Mouse (Mus musculus): ENCODE data around the gene Rab33b.

GRCm38 (mm10) chr3:51525186-51525785 lies 41.6 kb downstream of the Rab33b start:
- TF ChIP-seq CTCF (IDR thresholded peaks at IDR 0.05; ENCODE audit: extremely low read depth, insufficient read depth, low read length) (no peak), POLR2A (IDR thresholded peaks at IDR 0.05; ENCODE audit: extremely low read depth, insufficient read depth, low read length) (no peak)
